Mouse (Mus musculus): Measurements from ENCODE around the gene Jak3.
"Not testable (repeated sequence)": the region's sequence is repeated elsewhere in the genome, so short reads cannot be mapped to it uniquely, and the experiment has no call there.

Gene Jak3

DNA sequence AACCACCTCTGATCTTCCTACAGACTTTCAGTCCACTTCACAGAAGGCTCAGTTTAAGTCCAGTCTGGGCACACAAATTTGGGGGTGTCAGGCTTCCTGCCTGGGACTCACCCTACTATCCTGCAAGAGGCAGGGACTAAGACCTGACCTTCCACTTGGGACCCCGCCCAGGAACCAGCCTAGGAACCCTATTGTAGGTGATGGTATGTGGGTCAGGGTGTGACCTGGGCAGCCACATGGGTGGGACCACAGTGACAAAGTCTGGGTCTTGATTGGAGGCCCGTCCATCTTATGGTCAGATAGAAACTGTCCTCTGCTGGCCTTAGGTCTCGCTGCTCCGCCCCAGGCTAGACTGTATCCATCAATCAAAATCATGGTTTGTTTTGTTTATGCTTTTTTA lies 48.3 kb downstream of the Jak3 start:
- no peak for DNase-seq (ENCODE audit: low spot score)

DNA sequence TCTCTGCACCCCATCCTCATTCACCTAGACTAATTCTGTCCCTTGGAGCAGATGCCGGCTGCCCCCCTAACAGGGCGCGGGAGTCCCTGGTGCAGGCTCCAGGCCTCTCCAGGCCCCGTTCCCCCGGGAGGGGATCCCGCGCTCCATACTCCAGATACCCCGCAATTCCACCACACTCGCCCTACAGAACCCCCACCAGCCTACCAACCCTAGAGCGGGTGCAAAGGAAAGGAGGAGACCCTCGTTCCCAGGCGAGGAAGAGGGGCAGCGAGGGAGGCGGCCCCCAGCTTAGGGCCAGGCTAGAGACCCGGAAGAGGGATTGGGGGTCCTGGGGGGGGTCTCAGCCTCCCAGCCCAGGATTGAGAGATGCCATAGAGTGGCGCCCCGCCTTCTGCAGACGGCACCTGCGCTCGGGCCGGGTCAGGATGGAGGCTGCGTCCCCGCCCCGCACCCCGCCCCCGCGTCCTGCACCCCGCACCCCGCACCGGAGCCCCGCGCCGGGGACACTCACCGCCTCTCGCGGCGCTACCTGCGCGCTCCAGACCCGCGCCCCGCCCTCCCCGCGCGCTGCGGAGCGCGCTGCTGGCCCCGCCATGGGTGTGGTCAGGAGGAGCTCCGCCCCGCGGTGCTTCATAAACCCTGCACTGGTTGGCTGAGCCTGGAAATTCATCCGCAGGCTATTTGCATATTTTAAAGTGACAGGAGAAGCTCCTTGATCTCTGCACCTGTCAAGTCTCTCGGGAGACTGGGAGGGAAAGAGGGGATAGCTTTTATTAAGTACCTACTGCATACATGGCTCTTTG lies 49.2 kb downstream of the Jak3 start, which contains the start of gene Fcho1:
TSS of gene Fcho1 (minus strand) at position 595 of the 803 bp plus-strand sequence.
- DNase-seq (ENCODE audit: low spot score) = no peak

DNA sequence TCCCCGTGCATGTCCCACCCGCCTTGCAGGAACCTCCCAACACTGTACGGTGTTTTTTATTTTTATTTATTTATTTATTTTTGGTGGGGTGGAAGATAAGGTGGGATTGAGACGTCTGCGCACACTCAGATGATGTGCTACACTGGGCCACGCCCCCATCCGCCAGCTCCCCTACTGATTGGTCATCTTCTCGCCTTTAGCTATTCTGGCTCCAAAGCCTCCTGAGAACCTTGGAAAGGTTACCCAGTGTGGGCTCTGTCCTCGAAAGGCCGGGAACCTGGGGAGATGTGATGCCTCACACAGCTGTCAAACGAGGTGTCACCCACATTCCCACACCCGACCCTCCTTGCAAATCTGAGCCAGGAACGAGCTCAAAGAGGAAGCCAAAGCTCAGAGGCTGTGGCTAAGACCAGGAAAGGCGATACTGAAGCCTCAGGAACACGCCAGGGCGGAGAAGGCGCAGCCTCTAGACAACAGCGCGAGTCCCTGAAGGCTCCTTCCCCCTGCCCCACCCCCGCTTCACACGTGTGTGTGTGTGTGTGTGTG lies 52.2 kb downstream of the Jak3 start:
- DNase-seq (ENCODE audit: low spot score) = no peak

DNA sequence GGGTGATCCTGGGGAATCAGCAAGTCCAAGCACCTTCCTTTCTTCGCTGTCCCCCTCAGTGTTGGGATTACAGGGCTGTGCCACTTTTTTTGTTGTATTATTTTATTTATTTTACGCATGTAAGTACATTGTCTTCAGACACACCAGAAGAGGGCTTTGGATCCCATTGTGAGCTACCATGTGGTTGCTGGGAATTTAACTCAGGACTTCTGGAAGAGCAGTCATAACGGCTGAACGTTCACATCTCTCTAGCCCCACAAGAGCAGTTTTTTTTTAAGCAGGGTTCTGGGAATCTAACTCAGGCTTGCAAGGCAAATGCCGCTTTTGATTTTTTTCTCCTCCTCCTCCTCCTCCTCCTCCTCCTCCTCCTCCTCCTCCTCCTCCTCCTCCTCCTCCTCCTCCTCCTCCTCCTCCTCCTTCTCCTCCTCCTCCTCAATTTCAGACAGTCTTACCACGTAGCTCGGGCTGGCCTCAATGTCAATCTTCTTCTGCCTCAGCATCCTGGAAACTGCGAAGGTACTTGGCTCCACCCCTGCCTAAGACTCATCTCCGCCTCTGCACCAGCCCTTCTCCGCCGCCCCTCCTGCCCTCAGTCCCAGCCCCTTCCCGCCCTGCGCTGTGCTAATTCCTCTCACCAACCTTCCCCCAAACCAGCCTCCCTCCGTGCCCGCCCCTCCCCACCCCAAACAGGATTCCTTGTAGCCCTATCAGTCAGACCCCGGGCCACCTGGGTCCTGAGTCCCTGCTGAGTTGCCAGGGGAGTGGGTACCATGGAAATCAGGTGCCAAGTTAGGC lies 52.9 kb downstream of the Jak3 start:
- no peak for DNase-seq (ENCODE audit: low spot score)

DNA sequence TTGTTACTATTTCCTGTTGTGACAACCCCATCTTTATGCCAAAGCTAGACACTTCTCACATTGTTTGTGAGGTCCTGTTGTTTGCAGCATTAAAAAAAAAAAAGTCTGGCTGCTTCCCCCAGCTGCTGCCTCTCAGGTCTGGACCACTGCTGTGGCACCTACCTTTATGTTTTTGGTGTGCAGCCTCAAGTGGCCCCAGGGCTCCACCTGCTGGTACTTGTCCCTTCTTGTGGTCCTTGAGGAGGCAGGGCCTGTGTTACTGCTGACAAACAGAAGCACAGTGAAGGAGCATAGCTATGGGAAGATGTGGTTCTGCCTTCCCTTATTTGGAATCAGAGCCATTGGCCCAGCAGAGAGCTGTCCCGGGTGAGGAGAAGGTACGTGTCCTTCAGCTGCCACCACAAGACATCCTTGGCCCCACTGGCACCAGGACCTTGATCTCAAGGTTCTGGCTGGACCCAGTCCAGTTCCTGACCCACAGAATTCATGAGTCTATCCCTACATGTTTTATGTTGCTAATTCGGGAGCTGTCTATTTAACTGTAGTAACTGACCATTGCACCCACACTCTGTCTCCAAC lies 55.6 kb downstream of the Jak3 start:
- DNase-seq (ENCODE audit: low spot score) = peak; percentile 22

DNA sequence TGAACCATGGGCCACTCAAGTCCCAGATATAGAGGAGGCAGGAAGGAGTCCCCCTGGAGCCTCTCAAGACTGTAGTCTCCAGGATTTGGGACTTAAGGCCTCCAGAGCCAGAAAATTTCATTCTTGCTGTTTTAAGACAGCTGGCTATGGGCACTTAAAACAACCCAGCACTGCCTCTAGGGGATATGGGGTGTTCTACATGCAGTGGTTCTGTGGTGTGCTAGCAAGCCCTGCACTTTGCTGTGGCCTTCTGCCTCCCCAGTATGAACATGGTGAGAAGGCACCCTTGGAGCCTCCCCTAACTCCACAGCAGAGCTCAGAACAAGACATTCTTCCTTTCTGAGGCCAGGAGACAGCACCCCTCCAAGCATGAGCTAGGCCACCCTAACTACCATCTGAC lies 62.2 kb downstream of the Jak3 start:
- not testable (repeated sequence) for DNase-seq (ENCODE audit: low spot score)

Measured in adipocyte (in vitro differentiated cells).